Mouse (Mus musculus): Measurements from ENCODE around the gene Eefsec. TPM values are rescaled to one million over a fixed set of nuclear protein-coding genes. Genes with fewer than 3 reads are reported as not detected.

The Eefsec gene
- 27.3 and 32.4 TPM in 2 replicates for polyA plus RNA-seq (2015; fragmentation: Nextera tagmentation; extraction: Ambion mirVana)

DNA sequence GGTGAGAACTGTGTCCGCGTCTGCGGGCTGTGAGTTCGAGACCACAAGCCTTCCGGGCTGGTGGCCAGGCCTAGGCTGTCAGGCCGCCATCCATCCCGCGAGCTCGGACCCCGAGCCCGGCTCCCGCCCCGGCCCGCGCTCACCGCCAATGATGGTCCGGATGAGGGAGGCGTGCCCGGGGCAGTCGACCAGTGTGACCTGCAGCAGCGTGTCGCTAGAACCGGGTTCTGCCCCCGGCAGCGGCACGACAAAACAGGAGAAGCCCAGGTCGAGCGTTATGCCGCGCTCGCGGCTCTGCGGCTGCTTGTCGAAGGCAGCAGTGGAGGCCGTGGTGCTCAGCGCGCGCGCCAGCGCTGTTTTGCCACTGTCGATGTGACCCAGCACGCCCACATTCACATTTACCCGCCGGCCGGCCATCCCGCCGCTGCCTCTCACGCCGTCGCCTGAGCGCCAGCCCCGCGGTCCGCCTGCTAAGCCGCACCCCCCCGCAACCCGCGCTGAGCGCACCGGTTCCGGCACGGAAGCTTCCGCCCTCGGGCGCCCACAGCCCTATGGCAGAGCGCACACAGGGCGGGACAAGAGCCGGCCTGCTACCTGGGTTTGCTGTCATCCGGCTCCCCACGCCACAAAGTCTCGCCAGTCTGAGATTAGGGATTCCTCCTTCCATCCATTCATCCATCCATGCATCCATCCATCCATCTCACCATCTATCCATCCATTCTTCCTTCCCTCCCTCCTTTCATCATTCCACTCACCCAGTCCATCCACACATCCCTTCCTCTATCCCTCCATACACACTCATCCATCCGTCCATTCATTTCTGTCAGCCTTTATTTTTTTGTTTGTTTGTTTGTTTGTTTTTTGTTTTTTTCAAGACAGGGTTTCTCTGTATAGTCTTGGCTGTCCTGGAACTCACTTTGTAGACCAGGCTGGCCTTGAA is at the start of gene Eefsec:
Gene Eefsec, minus strand, starts transcription at position 477 of the 940 bp plus-strand sequence.
- Histone ChIP-seq H3K4me3 (replicated peaks) (peak within 1 kb of the TSS; percentile 98), H3K9me3 (replicated peaks) (no peaks in the 10 kb centered on the region), H3K4me1 (peaks cover 23% of the 10 kb centered on the region), H3K36me3 (no peaks in the 10 kb centered on the region), H3K27me3 (replicated peaks) (no peaks in the 10 kb centered on the region), H3K9ac (replicated peaks) (peak within 1 kb of the TSS; percentile 96), H3K27ac (replicated peaks) (peak within 1 kb of the TSS; percentile 75), H3K4me2 (peak within 1 kb of the TSS; percentile 86)
- peak; percentile 93 for ATAC-seq (ENCODE audit: low FRiP score)
- 1% methylated on average over 63 of the region's 72 CpGs for WGBS

DNA sequence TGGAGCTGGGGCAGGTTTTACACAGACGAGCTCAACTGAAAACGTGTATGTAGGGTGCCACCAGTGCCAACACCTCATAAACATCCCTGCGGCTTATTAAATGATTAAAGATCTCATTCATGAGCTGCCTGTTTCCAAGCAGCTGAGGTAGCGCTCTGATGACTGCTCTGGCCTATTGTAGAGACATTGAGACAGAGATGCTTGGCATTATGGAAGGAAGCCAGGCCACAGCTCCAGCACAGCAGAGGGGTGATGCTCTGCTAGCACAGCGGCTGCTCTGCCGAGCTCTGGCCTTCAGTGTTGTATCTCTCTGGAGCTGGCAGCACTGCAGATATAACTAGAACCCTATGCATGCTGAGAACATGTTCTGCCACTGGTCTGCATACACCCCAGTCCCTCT is 47.4 kb upstream of the Eefsec start:
- Histone ChIP-seq H3K9ac (replicated peaks) (no peak overlapping the region), H3K27me3 (replicated peaks) (no peaks in the 10 kb centered on the region), H3K4me1 (no peaks in the 10 kb centered on the region), H3K9me3 (replicated peaks) (no peaks in the 10 kb centered on the region), H3K4me2 (no peak overlapping the region), H3K4me3 (replicated peaks) (no peak overlapping the region), H3K36me3 (peaks cover 41% of the 10 kb centered on the region), H3K27ac (replicated peaks) (no peak overlapping the region)
- WGBS: 82% methylated on average over 6 of the region's 6 CpGs
- no peak for ATAC-seq (ENCODE audit: low FRiP score)

- Histone ChIP-seq H3K27me3 (replicated peaks) (no peaks in the 10 kb centered on the region), H3K36me3 (peaks cover 44% of the 10 kb centered on the region), H3K9ac (replicated peaks) (no peak overlapping the region), H3K4me3 (replicated peaks) (no peak overlapping the region), H3K4me2 (no peak overlapping the region), H3K9me3 (replicated peaks) (no peaks in the 10 kb centered on the region), H3K4me1 (0 out of 2 replicates have a peak, but pooled peaks cover 2% of the 10 kb centered on the region), H3K27ac (replicated peaks) (no peak overlapping the region)
- no peak for ATAC-seq (ENCODE audit: low FRiP score)
- 82% methylated on average over 12 of the region's 12 CpGs for WGBS
Observed at GRCm38 (mm10) chr6:88490629-88491354, 44.5 kb upstream of the Eefsec start.

- Histone ChIP-seq H3K4me3 (replicated peaks) (no peak overlapping the region), H3K9me3 (replicated peaks) (no peaks in the 10 kb centered on the region), H3K4me1 (0 out of 2 replicates have a peak, but pooled peaks cover 2% of the 10 kb centered on the region), H3K27me3 (replicated peaks) (no peaks in the 10 kb centered on the region), H3K9ac (replicated peaks) (no peak overlapping the region), H3K27ac (replicated peaks) (no peak overlapping the region), H3K4me2 (no peak overlapping the region), H3K36me3 (peaks cover 52% of the 10 kb centered on the region)
- WGBS: 89% methylated on average over 6 of the region's 6 CpGs
- ATAC-seq (ENCODE audit: low FRiP score): no peak
Observed at GRCm38 (mm10) chr6:88489834-88490233, 43.5 kb upstream of the Eefsec start.

DNA sequence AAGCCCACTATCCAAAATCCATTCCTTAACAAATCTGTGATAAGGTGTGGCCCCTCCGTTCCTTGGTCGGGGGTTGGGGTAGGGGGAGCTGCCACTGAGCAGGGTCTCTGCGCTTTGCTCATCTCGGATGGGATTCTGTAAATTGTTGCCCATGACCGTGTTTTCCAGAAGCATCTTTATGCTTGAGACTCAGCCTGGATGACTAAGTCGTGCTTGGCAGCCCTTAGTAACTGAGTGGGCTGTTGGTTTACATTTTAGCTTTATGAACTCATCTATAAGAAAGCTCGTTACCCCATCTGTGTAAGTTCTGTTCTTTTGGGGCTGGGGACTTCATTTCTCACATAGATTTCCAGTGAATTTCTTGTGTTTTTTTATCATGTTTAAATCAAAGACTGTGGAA is 42.7 kb upstream of the Eefsec start:
- no peaks in the 10 kb centered on the region for H3K9me3 ChIP-seq (replicated peaks)
- no peak for ATAC-seq (ENCODE audit: low FRiP score)
- no peak overlapping the region for H3K27ac ChIP-seq (replicated peaks)
- H3K4me2 ChIP-seq: no peak overlapping the region
- no peak overlapping the region for H3K9ac ChIP-seq (replicated peaks)
- 97% methylated on average over 7 of the region's 7 CpGs for WGBS
- no peak overlapping the region for H3K4me3 ChIP-seq (replicated peaks)
- H3K27me3 ChIP-seq (replicated peaks): no peaks in the 10 kb centered on the region
- H3K36me3 ChIP-seq: peaks cover 59% of the 10 kb centered on the region
- H3K4me1 ChIP-seq: 0 out of 2 replicates have a peak, but pooled peaks cover 2% of the 10 kb centered on the region

GRCm38 (mm10) chr6:88486893-88487292 is 40.6 kb upstream of the Eefsec start:
- no peak overlapping the region for H3K4me3 ChIP-seq (replicated peaks)
- H3K9ac ChIP-seq (replicated peaks): no peak overlapping the region
- no peaks in the 10 kb centered on the region for H3K27me3 ChIP-seq (replicated peaks)
- no peaks in the 10 kb centered on the region for H3K9me3 ChIP-seq (replicated peaks)
- H3K4me1 ChIP-seq: 0 out of 2 replicates have a peak, but pooled peaks cover 2% of the 10 kb centered on the region
- no peak overlapping the region for H3K4me2 ChIP-seq
- peaks cover 59% of the 10 kb centered on the region for H3K36me3 ChIP-seq
- no peak overlapping the region for H3K27ac ChIP-seq (replicated peaks)
- 82% methylated on average over 8 of the region's 8 CpGs for WGBS
- ATAC-seq (ENCODE audit: low FRiP score): peak; percentile 77

DNA sequence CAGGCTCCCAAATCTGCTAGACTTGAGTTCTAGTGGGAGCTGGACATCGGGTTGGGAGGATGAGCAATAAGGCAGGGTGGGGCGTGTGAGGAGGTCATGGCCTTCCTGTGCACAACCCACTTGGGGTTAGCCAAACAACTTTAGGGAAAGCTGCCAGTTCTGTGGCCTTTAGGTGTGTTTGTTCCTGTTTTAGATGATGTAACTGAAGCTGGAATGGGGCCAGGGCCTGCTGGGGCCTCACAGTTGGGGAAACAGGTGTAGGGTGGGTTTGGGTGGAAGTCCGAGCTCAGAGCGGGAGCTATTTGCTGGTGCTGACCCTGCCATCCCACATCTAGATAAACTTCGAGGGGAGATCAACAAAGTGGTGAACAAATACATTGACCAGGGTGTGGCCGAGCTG is 39.0 kb upstream of the Eefsec start:
- H3K4me1 ChIP-seq: 0 out of 2 replicates have a peak, but pooled peaks cover 2% of the 10 kb centered on the region
- no peak overlapping the region for H3K27ac ChIP-seq (replicated peaks)
- H3K9me3 ChIP-seq (replicated peaks): no peaks in the 10 kb centered on the region
- H3K4me3 ChIP-seq (replicated peaks): no peak overlapping the region
- no peak overlapping the region for H3K4me2 ChIP-seq
- H3K36me3 ChIP-seq: peaks cover 62% of the 10 kb centered on the region
- H3K27me3 ChIP-seq (replicated peaks): no peaks in the 10 kb centered on the region
- WGBS: 95% methylated on average over 6 of the region's 6 CpGs
- no peak for ATAC-seq (ENCODE audit: low FRiP score)
- no peak overlapping the region for H3K9ac ChIP-seq (replicated peaks)

DNA sequence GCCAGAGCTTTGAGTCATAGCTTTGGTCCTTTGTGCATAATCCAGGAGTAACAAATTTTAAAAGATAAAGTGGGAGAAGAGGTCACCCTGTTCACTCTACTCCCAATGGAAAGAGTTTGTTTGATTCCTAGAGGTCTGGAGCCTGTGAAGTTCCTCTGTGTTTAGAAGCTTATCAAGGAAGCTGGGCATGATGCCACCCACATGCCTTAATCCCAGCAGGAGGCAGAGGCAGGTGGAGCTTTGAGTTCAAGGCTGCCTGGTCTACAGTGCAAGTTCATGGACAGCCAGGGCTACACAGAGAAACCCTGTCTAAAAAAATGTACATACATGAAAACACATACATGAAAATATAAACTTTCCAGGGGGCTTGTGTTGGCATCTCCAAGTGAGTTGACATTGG is 37.6 kb upstream of the Eefsec start:
- Histone ChIP-seq H3K4me1 (0 out of 2 replicates have a peak, but pooled peaks cover 2% of the 10 kb centered on the region), H3K9me3 (replicated peaks) (no peaks in the 10 kb centered on the region), H3K9ac (replicated peaks) (no peak overlapping the region), H3K27ac (replicated peaks) (no peak overlapping the region), H3K36me3 (peaks cover 73% of the 10 kb centered on the region), H3K4me3 (replicated peaks) (no peak overlapping the region), H3K27me3 (replicated peaks) (no peaks in the 10 kb centered on the region), H3K4me2 (no peak overlapping the region)
- ATAC-seq (ENCODE audit: low FRiP score): no peak

DNA sequence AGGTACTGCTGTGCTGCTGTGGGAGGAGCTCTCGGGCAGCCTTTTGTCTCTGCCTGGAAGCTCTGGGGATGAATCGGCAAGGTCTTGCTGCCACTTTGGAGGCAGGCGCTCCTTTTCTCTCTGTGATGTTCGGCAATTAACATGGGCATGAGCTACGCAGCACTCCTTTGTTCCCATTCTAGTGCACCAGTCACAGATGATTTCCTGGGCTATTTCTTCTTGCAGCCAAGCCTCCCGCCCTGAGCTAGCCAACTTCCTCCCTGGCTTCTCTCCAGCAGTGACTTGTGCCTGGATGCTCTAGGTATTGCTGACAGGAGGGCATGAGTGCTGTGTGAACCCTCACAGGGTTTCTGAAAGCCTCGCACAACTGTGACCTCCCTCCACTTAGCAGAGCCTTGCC is 36.8 kb upstream of the Eefsec start:
- Histone ChIP-seq H3K4me2 (no peak overlapping the region), H3K27me3 (replicated peaks) (no peaks in the 10 kb centered on the region), H3K9me3 (replicated peaks) (no peaks in the 10 kb centered on the region), H3K27ac (replicated peaks) (no peak overlapping the region), H3K4me1 (0 out of 2 replicates have a peak, but pooled peaks cover 2% of the 10 kb centered on the region), H3K36me3 (peaks cover 80% of the 10 kb centered on the region), H3K9ac (replicated peaks) (no peak overlapping the region), H3K4me3 (replicated peaks) (no peak overlapping the region)
- 32% methylated on average over 7 of the region's 7 CpGs for WGBS
- no peak for ATAC-seq (ENCODE audit: low FRiP score)

DNA sequence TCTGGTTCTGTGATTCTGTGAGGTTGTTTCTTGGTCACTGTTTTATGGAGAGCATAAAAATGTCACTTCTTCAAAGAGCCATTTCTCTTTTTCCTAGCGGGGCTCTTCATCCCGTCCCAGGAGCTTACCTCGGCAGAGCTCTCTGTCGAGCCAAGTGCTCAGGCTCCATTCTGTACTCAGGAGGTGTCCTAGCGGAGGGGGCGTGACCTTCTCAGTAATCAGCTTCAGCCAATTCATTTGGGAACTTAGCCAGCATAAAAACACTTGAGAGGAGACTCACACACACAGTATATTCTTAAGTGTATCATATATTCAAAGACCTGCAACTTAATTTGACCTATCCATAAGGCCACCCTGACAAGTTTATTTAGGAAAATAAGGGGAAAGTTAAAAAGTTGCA is 34.1 kb upstream of the Eefsec start:
- H3K9ac ChIP-seq (replicated peaks): no peak overlapping the region
- no peak overlapping the region for H3K4me2 ChIP-seq
- no peak overlapping the region for H3K27ac ChIP-seq (replicated peaks)
- H3K4me3 ChIP-seq (replicated peaks): no peak overlapping the region
- no peaks in the 10 kb centered on the region for H3K9me3 ChIP-seq (replicated peaks)
- no peak for ATAC-seq (ENCODE audit: low FRiP score)
- H3K27me3 ChIP-seq (replicated peaks): no peaks in the 10 kb centered on the region
- peaks cover 69% of the 10 kb centered on the region for H3K36me3 ChIP-seq
- 23% methylated on average over 6 of the region's 6 CpGs for WGBS
- H3K4me1 ChIP-seq: no peaks in the 10 kb centered on the region

DNA sequence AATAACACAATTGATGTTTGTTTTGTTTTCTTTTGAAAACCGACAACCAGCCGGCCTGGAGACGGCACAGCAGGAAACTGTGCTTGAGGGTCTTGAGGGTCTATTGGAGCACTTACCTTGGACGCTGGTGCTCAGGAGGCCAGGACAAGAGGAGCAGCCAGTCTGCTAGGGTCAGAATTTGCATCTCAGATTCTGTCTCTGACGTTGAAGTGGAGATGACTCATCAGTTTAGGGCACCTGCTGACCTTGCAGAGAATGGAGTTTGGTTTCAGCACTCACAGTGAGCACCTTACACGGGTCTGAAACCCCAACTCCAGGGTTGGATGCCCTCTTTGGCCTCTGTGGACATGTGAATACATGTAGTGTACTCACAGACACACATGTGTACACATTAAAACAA is 23.5 kb upstream of the Eefsec start:
- WGBS: 76% methylated on average over 6 of the region's 6 CpGs
- H3K9me3 ChIP-seq (replicated peaks): no peaks in the 10 kb centered on the region
- H3K27me3 ChIP-seq (replicated peaks): no peaks in the 10 kb centered on the region
- H3K36me3 ChIP-seq: peaks cover 65% of the 10 kb centered on the region
- H3K4me2 ChIP-seq: no peak overlapping the region
- no peak overlapping the region for H3K4me3 ChIP-seq (replicated peaks)
- peaks cover 17% of the 10 kb centered on the region for H3K4me1 ChIP-seq
- no peak overlapping the region for H3K27ac ChIP-seq (replicated peaks)
- ATAC-seq (ENCODE audit: low FRiP score): no peak
- H3K9ac ChIP-seq (replicated peaks): no peak overlapping the region

Measured in neural tube, embryonic 15.5 days (tissue).